Mouse (Mus musculus): ENCODE measurements at regions not wholly inside any gene's neighbourhood (a gene's known extent, or its start where the extent isn't known, plus 50 kb on each side); places are given as distances from the start of the nearest gene placed in this dataset.

GRCm38 (mm10) chr16:79449732-79450131 is 358.8 kb upstream of the Tmprss15 start:
- H3K36me3 ChIP-seq (ENCODE audit: insufficient read depth, low read length), result no peaks in the 10 kb centered on the region
- no peak overlapping the region for H3K4me2 ChIP-seq (ENCODE audit: low read depth, low read length, poor library complexity, severe bottlenecking)
- no peak overlapping the region for H3K27ac ChIP-seq (ENCODE audit: low read depth, low read length)
- DNase-seq (ENCODE audit: low spot score) (peak; percentile 86), ATAC-seq (ENCODE audit: low FRiP score) (peak; percentile 68; the same call in 1 of the 2 replicates)
- no peaks in the 10 kb centered on the region for H3K9me3 ChIP-seq (ENCODE audit: low read length)
- no peaks in the 10 kb centered on the region for H3K4me1 ChIP-seq (ENCODE audit: insufficient read depth, low read length)
- no peak overlapping the region for H3K9ac ChIP-seq (replicated peaks; ENCODE audit: low read length, poor library complexity, severe bottlenecking)
- no peak overlapping the region for H3K4me3 ChIP-seq (ENCODE audit: low read depth, low read length)
- H3K27me3 ChIP-seq (ENCODE audit: insufficient read depth, low read length), result no peaks in the 10 kb centered on the region
- WGBS, result 35% methylated on average over 1 of the region's 1 CpGs
- no peak for TF ChIP-seq CTCF (IDR thresholded peaks at IDR 0.05)

DNA sequence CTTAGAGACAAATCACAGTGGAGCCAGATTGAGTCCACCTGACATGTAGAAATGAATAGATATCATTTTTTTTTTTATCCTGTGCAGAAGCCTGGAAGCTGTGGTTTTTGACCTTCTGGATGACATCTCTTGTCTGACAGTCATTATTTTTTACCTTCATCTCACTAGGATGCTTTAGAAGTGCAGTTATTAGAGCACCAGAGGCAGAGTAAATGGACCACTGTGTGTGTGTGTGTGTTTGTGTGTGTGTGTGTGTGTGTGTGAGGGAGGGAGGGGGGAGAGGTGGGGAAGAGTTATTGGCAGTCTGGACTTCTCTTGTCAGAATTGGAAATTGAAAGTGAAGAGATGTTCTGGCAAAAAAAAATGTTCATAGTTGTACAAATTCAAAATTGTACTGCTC is 316.5 kb upstream of the Tmprss15 start:
- no peak for TF ChIP-seq CTCF (IDR thresholded peaks at IDR 0.05)
- H3K9ac ChIP-seq (replicated peaks; ENCODE audit: low read length, poor library complexity, severe bottlenecking), result no peak overlapping the region
- ATAC-seq (ENCODE audit: low FRiP score) (no peak), DNase-seq (ENCODE audit: low spot score) (no peak)
- no peak overlapping the region for H3K27ac ChIP-seq (ENCODE audit: low read depth, low read length)
- no peaks in the 10 kb centered on the region for H3K27me3 ChIP-seq (ENCODE audit: insufficient read depth, low read length)
- H3K4me3 ChIP-seq (ENCODE audit: low read depth, low read length), result no peak overlapping the region
- H3K4me1 ChIP-seq (ENCODE audit: insufficient read depth, low read length), result no peaks in the 10 kb centered on the region
- H3K9me3 ChIP-seq (ENCODE audit: low read length), result no peaks in the 10 kb centered on the region
- H3K36me3 ChIP-seq (ENCODE audit: insufficient read depth, low read length), result no peaks in the 10 kb centered on the region
- no peak overlapping the region for H3K4me2 ChIP-seq (ENCODE audit: low read depth, low read length, poor library complexity, severe bottlenecking)

GRCm38 (mm10) chr16:79406216-79406615 is 315.3 kb upstream of the Tmprss15 start:
- no peak for ATAC-seq (ENCODE audit: low FRiP score)
- TF ChIP-seq CTCF (IDR thresholded peaks at IDR 0.05), result no peak
- no peak overlapping the region for H3K9ac ChIP-seq (replicated peaks; ENCODE audit: low read length, poor library complexity, severe bottlenecking)
- H3K36me3 ChIP-seq (ENCODE audit: insufficient read depth, low read length), result no peaks in the 10 kb centered on the region
- no peaks in the 10 kb centered on the region for H3K4me1 ChIP-seq (ENCODE audit: insufficient read depth, low read length)
- H3K27ac ChIP-seq (ENCODE audit: low read depth, low read length), result no peak overlapping the region
- H3K9me3 ChIP-seq (ENCODE audit: low read length), result no peaks in the 10 kb centered on the region
- H3K27me3 ChIP-seq (ENCODE audit: insufficient read depth, low read length), result no peaks in the 10 kb centered on the region
- 52% methylated on average over 2 of the region's 2 CpGs for WGBS
- H3K4me3 ChIP-seq (ENCODE audit: low read depth, low read length), result no peak overlapping the region
- DNase-seq (ENCODE audit: low spot score), result no peak
- H3K4me2 ChIP-seq (ENCODE audit: low read depth, low read length, poor library complexity, severe bottlenecking), result no peak overlapping the region

- no peaks in the 10 kb centered on the region for H3K36me3 ChIP-seq (ENCODE audit: insufficient read depth, low read length)
- H3K4me2 ChIP-seq (ENCODE audit: low read depth, low read length, poor library complexity, severe bottlenecking), result no peak overlapping the region
- no peak overlapping the region for H3K27ac ChIP-seq (ENCODE audit: low read depth, low read length)
- H3K4me3 ChIP-seq (ENCODE audit: low read depth, low read length), result no peak overlapping the region
- no peaks in the 10 kb centered on the region for H3K27me3 ChIP-seq (ENCODE audit: insufficient read depth, low read length)
- 49% methylated on average over 1 of the region's 1 CpGs for WGBS
- no peak for ATAC-seq (ENCODE audit: low FRiP score)
- no peak for TF ChIP-seq CTCF (IDR thresholded peaks at IDR 0.05)
- no peaks in the 10 kb centered on the region for H3K4me1 ChIP-seq (ENCODE audit: insufficient read depth, low read length)
- DNase-seq (ENCODE audit: low spot score), result no peak
- H3K9me3 ChIP-seq (ENCODE audit: low read length), result no peaks in the 10 kb centered on the region
- no peak overlapping the region for H3K9ac ChIP-seq (replicated peaks; ENCODE audit: low read length, poor library complexity, severe bottlenecking)
These were observed 313.2 kb upstream of the Tmprss15 start for GRCm38 (mm10) chr16:79404064-79404463.

DNA sequence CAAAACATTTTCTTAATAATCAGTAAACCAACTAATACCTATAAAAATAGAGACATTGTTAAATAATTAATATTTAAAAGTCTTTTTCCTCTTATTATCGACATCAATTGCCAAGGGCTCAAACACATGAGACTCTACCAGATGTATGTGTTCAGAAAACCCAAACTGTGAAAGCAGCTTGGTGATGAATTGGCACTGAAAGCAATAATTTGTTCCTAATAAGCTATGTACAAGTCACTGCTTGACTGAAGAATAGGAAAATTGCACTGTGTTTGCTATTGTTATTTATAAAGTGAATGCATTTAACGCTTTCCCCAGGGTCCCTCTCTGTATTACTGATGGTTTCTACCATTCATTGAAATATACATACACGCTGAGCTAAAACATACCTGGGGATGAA is 309.2 kb upstream of the Tmprss15 start:
- Histone ChIP-seq H3K9me3 (ENCODE audit: low read length) (no peaks in the 10 kb centered on the region), H3K27ac (ENCODE audit: low read depth, low read length) (no peak overlapping the region), H3K36me3 (ENCODE audit: insufficient read depth, low read length) (no peaks in the 10 kb centered on the region), H3K4me2 (ENCODE audit: low read depth, low read length, poor library complexity, severe bottlenecking) (no peak overlapping the region), H3K4me1 (ENCODE audit: insufficient read depth, low read length) (no peaks in the 10 kb centered on the region), H3K4me3 (ENCODE audit: low read depth, low read length) (no peak overlapping the region), H3K9ac (replicated peaks; ENCODE audit: low read length, poor library complexity, severe bottlenecking) (no peak overlapping the region), H3K27me3 (ENCODE audit: insufficient read depth, low read length) (no peaks in the 10 kb centered on the region)
- no peak for TF ChIP-seq CTCF (IDR thresholded peaks at IDR 0.05)
- no peak for ATAC-seq (ENCODE audit: low FRiP score)
- WGBS, result 70% methylated on average over 3 of the region's 3 CpGs
- DNase-seq (ENCODE audit: low spot score), result no peak

GRCm38 (mm10) chr16:79398476-79398875 is 307.6 kb upstream of the Tmprss15 start:
- Histone ChIP-seq H3K27me3 (ENCODE audit: insufficient read depth, low read length) (no peaks in the 10 kb centered on the region), H3K27ac (ENCODE audit: low read depth, low read length) (no peak overlapping the region), H3K9me3 (ENCODE audit: low read length) (no peaks in the 10 kb centered on the region), H3K4me3 (ENCODE audit: low read depth, low read length) (no peak overlapping the region), H3K9ac (replicated peaks; ENCODE audit: low read length, poor library complexity, severe bottlenecking) (no peak overlapping the region), H3K4me1 (ENCODE audit: insufficient read depth, low read length) (no peaks in the 10 kb centered on the region), H3K4me2 (ENCODE audit: low read depth, low read length, poor library complexity, severe bottlenecking) (no peak overlapping the region), H3K36me3 (ENCODE audit: insufficient read depth, low read length) (no peaks in the 10 kb centered on the region)
- no peak for DNase-seq (ENCODE audit: low spot score)
- WGBS, result 84% methylated on average over 2 of the region's 2 CpGs
- no peak for ATAC-seq (ENCODE audit: low FRiP score)
- no peak for TF ChIP-seq CTCF (IDR thresholded peaks at IDR 0.05)

GRCm38 (mm10) chr16:79394425-79394824 is 303.5 kb upstream of the Tmprss15 start:
- Histone ChIP-seq H3K4me1 (ENCODE audit: insufficient read depth, low read length) (no peaks in the 10 kb centered on the region), H3K4me3 (ENCODE audit: low read depth, low read length) (no peak overlapping the region)
- no peak for TF ChIP-seq CTCF (IDR thresholded peaks at IDR 0.05)

More at GRCm38 (mm10) chr16:79394425-79394824, 303.5 kb upstream of the Tmprss15 start:
- Histone ChIP-seq H3K4me2 (ENCODE audit: low read depth, low read length, poor library complexity, severe bottlenecking) (no peak overlapping the region), H3K9me3 (ENCODE audit: low read length) (no peaks in the 10 kb centered on the region), H3K36me3 (ENCODE audit: insufficient read depth, low read length) (no peaks in the 10 kb centered on the region), H3K27me3 (ENCODE audit: insufficient read depth, low read length) (no peaks in the 10 kb centered on the region), H3K9ac (replicated peaks; ENCODE audit: low read length, poor library complexity, severe bottlenecking) (no peak overlapping the region), H3K27ac (ENCODE audit: low read depth, low read length) (no peak overlapping the region)
- ATAC-seq (ENCODE audit: low FRiP score), result no peak
- DNase-seq (ENCODE audit: low spot score), result no peak

All from midbrain, postnatal 0 days (tissue).